Comparison of ENCODE assay signal across 22 mouse cellular contexts in the genomic region with DNA sequence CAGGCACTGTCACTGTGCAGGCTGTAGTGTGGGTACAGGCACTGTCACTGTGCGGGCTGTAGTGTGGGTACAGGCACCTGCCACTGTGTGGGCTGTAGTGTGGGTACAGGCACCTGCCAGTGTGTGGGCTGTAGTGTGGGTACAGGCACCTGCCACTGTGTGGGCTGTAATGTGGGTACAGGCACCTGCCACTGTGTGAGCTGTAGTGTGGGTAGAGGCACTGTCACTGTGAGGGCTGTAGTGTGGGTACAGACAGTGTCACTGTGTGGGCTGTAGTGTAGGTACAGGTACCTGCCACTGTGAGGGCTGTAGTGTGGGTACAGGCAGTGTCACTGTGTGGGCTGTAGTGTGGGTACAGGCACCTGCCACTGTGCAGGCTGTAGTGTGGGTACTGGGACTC. TPM values are rescaled to one million over a fixed set of nuclear protein-coding genes. Genes with fewer than 3 reads are reported as not detected.
DNase-seq lines count a peak whose midpoint lies in the region; ATAC-seq and TF ChIP-seq lines count a peak whose summit lies in the region.
"Had no signal": no experiment of that assay in that cellular context is flagged by ENCODE, and none has a peak within 500 bp of the region (broad histone marks: within the 10 kb centered on the region; RNA-seq: fewer than 3 reads in every experiment).

No protein-coding gene starts in this region.

- no peak for TF ChIP-seq CTCF in left cerebral cortex, adult 2 months (IDR thresholded peaks at IDR 0.05)
- TF ChIP-seq CTCF in heart, postnatal 0 days (IDR thresholded peaks at IDR 0.05; ENCODE audit: low read depth): no peak

- H3K4me3 ChIP-seq in heart, embryonic 12.5 days: peak overlapping the region; percentile 28
- H3K4me3 ChIP-seq in left cerebral cortex, adult 2 months: no peak overlapping the region
- H3K4me3 ChIP-seq in heart, postnatal 0 days (ENCODE audit: low read depth, low read length): no peak overlapping the region
- H3K4me3 ChIP-seq: forebrain, embryonic 10.5 days; limb, embryonic 10.5 days had no signal

- no peaks in the 10 kb centered on the region for H3K9me3 ChIP-seq in heart, embryonic 12.5 days (replicated peaks)
- H3K9me3 ChIP-seq in heart, postnatal 0 days (replicated peaks; ENCODE audit: control insufficient read depth, low read length): no peaks in the 10 kb centered on the region
- H3K9me3 ChIP-seq: forebrain, embryonic 10.5 days; limb, embryonic 10.5 days had no signal

- peaks cover 21% of the 10 kb centered on the region for H3K36me3 ChIP-seq in heart, embryonic 12.5 days
- H3K36me3 ChIP-seq in heart, postnatal 0 days (replicated peaks; ENCODE audit: control insufficient read depth, insufficient read depth, low read length): no peaks in the 10 kb centered on the region

- peak overlapping the region; percentile 13 for H3K27ac ChIP-seq in heart, embryonic 12.5 days (ENCODE audit: poor library complexity, severe bottlenecking)
- peak overlapping the region; percentile 61; the same call in 1 of the 2 replicates for H3K27ac ChIP-seq in left cerebral cortex, adult 2 months
- peak overlapping the region; percentile 8; the same call in 1 of the 2 replicates for H3K27ac ChIP-seq in heart, postnatal 0 days (ENCODE audit: low read depth)
- H3K27ac ChIP-seq: forebrain, embryonic 10.5 days; kidney, postnatal 0 days; limb, embryonic 10.5 days; stomach, postnatal 0 days had no signal

- intact Hi-C loops in heart, postnatal 14 days (cut with DNase I): loop anchor here (2.0 kb wide), 1 partner anchor 221 kb away; no protein-coding TSS in a partner anchor
- intact Hi-C loops in left cerebral cortex, adult 2 months (cut with DNase I): loop anchor here (2.0 kb wide), 1 partner anchor 221 kb away; no protein-coding TSS in a partner anchor

- peak overlapping the region; percentile 57; the same call in 1 of the 2 replicates for H3K9ac ChIP-seq in heart, embryonic 12.5 days
- no peak overlapping the region for H3K9ac ChIP-seq in heart, postnatal 0 days (replicated peaks; ENCODE audit: low read depth, low read length)

- no peak for TF ChIP-seq EP300 in heart, postnatal 0 days (IDR thresholded peaks at IDR 0.05; ENCODE audit: low read depth)

- no peak for ATAC-seq in heart, embryonic 12.5 days (ENCODE audit: insufficient number of reproducible peaks, low FRiP score)
- no peak for ATAC-seq in heart, postnatal 0 days (ENCODE audit: insufficient read depth, low read depth)

- peaks cover 39% of the 10 kb centered on the region for H3K4me1 ChIP-seq in heart, embryonic 12.5 days (replicated peaks)
- H3K4me1 ChIP-seq in heart, postnatal 0 days (ENCODE audit: control insufficient read depth, insufficient read depth): peaks cover 12% of the 10 kb centered on the region
- H3K4me1 ChIP-seq: limb, embryonic 10.5 days had no signal

- peaks cover 12% of the 10 kb centered on the region for H3K27me3 ChIP-seq in heart, embryonic 12.5 days (replicated peaks)
- no peaks in the 10 kb centered on the region for H3K27me3 ChIP-seq in heart, postnatal 0 days (ENCODE audit: control insufficient read depth, insufficient read depth, low read length)

- peak overlapping the region; percentile 48 for H3K4me2 ChIP-seq in heart, embryonic 12.5 days
- no peak overlapping the region for H3K4me2 ChIP-seq in heart, postnatal 0 days (ENCODE audit: low read depth, low read length)

- WGBS in heart, embryonic 12.5 days: 89% methylated on average over 1 of the region's 1 CpGs
- WGBS in heart, postnatal 0 days: 68% methylated on average over 1 of the region's 1 CpGs

- peak; percentile 1 for DNase-seq in cerebellum, adult 11-12 months
- DNase-seq in cerebellum, adult 8-10 months: no peak
- no peak for DNase-seq in heart, postnatal 14 days
- no peak for DNase-seq in left cerebral cortex, adult 2 months (ENCODE audit: extremely low spot score in 1 of 2, low spot score in 2 of 2)
- DNase-seq in left cerebral cortex, adult 11 months (ENCODE audit: low spot score): no peak
- no peak for DNase-seq in heart, postnatal 0 days (ENCODE audit: low spot score)
- no peak for DNase-seq in embryo, embryonic 10.5 days (ENCODE audit: low spot score)
- DNase-seq: adrenal gland, postnatal 10 days; embryo, embryonic 11 days; gastrocnemius, postnatal 14 days; kidney, adult 18-20 months; lung, postnatal 14 days; right cerebral cortex, postnatal 4 days had no signal

RNA-seq across cellular contexts. Expression of a gene that starts 12.2 kb away (rescaled TPM):
- 111 and 114 TPM in 2 replicates for polyA plus RNA-seq in heart, embryonic 12.5 days (2016; fragmentation: Nextera tagmentation; extraction: Ambion mirVana)
- 10 to 100 TPM; 95.4 to 98.8 TPM for total RNA-seq in heart, postnatal 14 days (2021)
- 100 to 1,000 TPM; 192 to 201 TPM for total RNA-seq in left cerebral cortex, adult 2 months (2021)
- 206 and 212 TPM in 2 replicates for total RNA-seq in heart, postnatal 0 days (2014; rRNA removed; ENCODE audit: low replicate concordance)
- polyA plus RNA-seq in heart, postnatal 0 days (2015; fragmentation: Nextera tagmentation; extraction: Ambion mirVana): 67.0 and 73.2 TPM in 2 replicates

RNA-seq across cellular contexts. Expression of a gene that starts 12.3 kb away (rescaled TPM):
- 10.1 and 12.7 TPM in 2 replicates for polyA plus RNA-seq in heart, embryonic 12.5 days (2016; fragmentation: Nextera tagmentation; extraction: Ambion mirVana)
- total RNA-seq in heart, postnatal 14 days (2021): 1 to 10 TPM; 5.3 to 6.5 TPM
- total RNA-seq in left cerebral cortex, adult 2 months (2021): 10 to 100 TPM; 15.5 to 21.0 TPM
- 3.2 and 4.3 TPM in 2 replicates for total RNA-seq in heart, postnatal 0 days (2014; rRNA removed; ENCODE audit: low replicate concordance)
- polyA plus RNA-seq in heart, postnatal 0 days (2015; fragmentation: Nextera tagmentation; extraction: Ambion mirVana): 11.4 and 12.5 TPM in 2 replicates
- total RNA-seq: hematopoietic stem cell, adult 5-6 weeks had no signal

RNA-seq across cellular contexts. Expression of a gene that starts 16.3 kb away (rescaled TPM):
- polyA plus RNA-seq in heart, embryonic 12.5 days (2016; fragmentation: Nextera tagmentation; extraction: Ambion mirVana): 141 and 145 TPM in 2 replicates
- total RNA-seq in heart, postnatal 14 days (2021): 100 to 1,000 TPM; 105 to 111 TPM
- total RNA-seq in left cerebral cortex, adult 2 months (2021): 10 to 100 TPM; 72.3 to 86.6 TPM
- 123 and 143 TPM in 2 replicates for total RNA-seq in heart, postnatal 0 days (2014; rRNA removed; ENCODE audit: low replicate concordance)
- 91.2 and 105 TPM in 2 replicates for polyA plus RNA-seq in heart, postnatal 0 days (2015; fragmentation: Nextera tagmentation; extraction: Ambion mirVana)

RNA-seq across cellular contexts. Expression of a gene that starts 18.9 kb away (rescaled TPM):
- 0.46 and 1.5 TPM in 2 replicates for polyA plus RNA-seq in heart, embryonic 12.5 days (2016; fragmentation: Nextera tagmentation; extraction: Ambion mirVana)
- 1 to 10 TPM in 1 of 2 experiments, under 1 TPM in 1; 1.00 to 1.1 TPM for total RNA-seq in heart, postnatal 14 days (2021)
- 10 to 100 TPM in 1 of 2 experiments, 1 to 10 TPM in 1; 9.8 to 10.0 TPM for total RNA-seq in left cerebral cortex, adult 2 months (2021)
- total RNA-seq in heart, postnatal 0 days (2014; rRNA removed; ENCODE audit: low replicate concordance): 7.5 TPM in 1 of 2 replicates, not detected in the other
- 0.40 and 0.86 TPM in 2 replicates for polyA plus RNA-seq in heart, postnatal 0 days (2015; fragmentation: Nextera tagmentation; extraction: Ambion mirVana)
- total RNA-seq: gastrocnemius, postnatal 14 days; hematopoietic stem cell, adult 5-6 weeks; megakaryocyte-erythroid progenitor cell, adult 5-6 weeks had no signal
- polyA plus RNA-seq: activated CD4-positive, CD25-positive, alpha-beta regulatory T cell, adult 4 months; limb, embryonic 10.5 days; thymus, postnatal 0 days had no signal

RNA-seq across cellular contexts. Expression of a gene that starts 40.3 kb away (rescaled TPM):
- 0.94 and 1.2 TPM in 2 replicates for polyA plus RNA-seq in heart, embryonic 12.5 days (2016; fragmentation: Nextera tagmentation; extraction: Ambion mirVana)
- 10 to 100 TPM; 10.5 to 16.8 TPM for total RNA-seq in heart, postnatal 14 days (2021)
- under 1 TPM in 1 of 2 experiments, not detected in 1; 0.29 TPM for total RNA-seq in left cerebral cortex, adult 2 months (2021)
- total RNA-seq in heart, postnatal 0 days (2014; rRNA removed; ENCODE audit: low replicate concordance): 3.3 and 4.5 TPM in 2 replicates
- 2.5 and 2.6 TPM in 2 replicates for polyA plus RNA-seq in heart, postnatal 0 days (2015; fragmentation: Nextera tagmentation; extraction: Ambion mirVana)
- total RNA-seq: hematopoietic stem cell, adult 5-6 weeks had no signal
- polyA plus RNA-seq: activated CD4-positive, CD25-positive, alpha-beta regulatory T cell, adult 4 months had no signal

Comparison
In these comparisons a context has a peak if more than half of its experiments do, and no peak if none do; other contexts are left out.
1. H3K27ac ChIP-seq: peak in every context shown above with its lines; median percentile 61 in left cerebral cortex, adult 2 months; 13 in heart, embryonic 12.5 days; 8 in heart, postnatal 0 days.